21 mouse cellular contexts compared by ENCODE assay signal in the genomic region with DNA sequence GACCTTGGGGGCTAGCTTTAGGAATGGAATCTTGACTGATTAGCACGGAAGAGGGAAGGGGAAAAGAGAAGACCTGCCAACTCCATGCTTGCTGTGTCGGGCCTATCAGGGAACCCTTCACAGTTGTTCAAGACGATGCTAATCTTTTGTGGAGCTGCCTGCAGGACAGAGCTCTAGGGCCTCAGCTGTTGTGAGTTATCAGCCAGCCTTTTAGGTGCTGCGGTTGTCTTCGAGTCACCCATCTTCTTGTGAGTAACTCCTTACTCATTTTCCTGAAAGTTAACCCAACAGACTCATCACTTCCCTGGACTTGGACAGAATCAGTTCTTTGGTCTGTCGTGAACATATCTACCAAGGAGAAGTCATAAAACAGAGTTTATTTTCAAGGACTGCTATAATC.
"Had no signal": no experiment of that assay in that cellular context is flagged by ENCODE, and none has a peak within 500 bp of the region (broad histone marks: within the 10 kb centered on the region; RNA-seq: fewer than 3 reads in every experiment).

No protein-coding gene starts in this region.

- H3K4me1 ChIP-seq: neural tube, embryonic 13.5 days; stomach, embryonic 15.5 days had no signal

- DNase-seq: kidney, adult 8-10 months; kidney, postnatal 10 days; kidney, postnatal 36 days; layer of hippocampus, postnatal 36 days; left cerebral cortex, postnatal 4 days; liver, postnatal 0 days; lung, embryonic 14.5 days; midbrain, embryonic 14.5 days; retina, postnatal 1 day; right cerebral cortex, postnatal 25 days; spleen, adult 18-20 months; thymus, postnatal 25 days had no signal

- H3K27me3 ChIP-seq: kidney, embryonic 15.5 days; limb, embryonic 12.5 days; limb, embryonic 15.5 days; megakaryocyte, embryonic 14.5 days; neural tube, embryonic 13.5 days; stomach, embryonic 15.5 days had no signal

- H3K36me3 ChIP-seq: kidney, embryonic 15.5 days; limb, embryonic 12.5 days; limb, embryonic 15.5 days; neural tube, embryonic 13.5 days; stomach, embryonic 15.5 days had no signal

- H3K4me3 ChIP-seq: kidney, embryonic 15.5 days; limb, embryonic 12.5 days; limb, embryonic 15.5 days; megakaryocyte, embryonic 14.5 days; neural tube, embryonic 13.5 days; stomach, embryonic 15.5 days had no signal

- ATAC-seq: liver, postnatal 0 days; lung, postnatal 0 days had no signal

- H3K27ac ChIP-seq: kidney, embryonic 15.5 days; limb, embryonic 12.5 days; limb, embryonic 15.5 days; liver, embryonic 14.5 days; macrophage; neural tube, embryonic 13.5 days; stomach, embryonic 15.5 days had no signal

- H3K9me3 ChIP-seq: kidney, embryonic 15.5 days; limb, embryonic 12.5 days; limb, embryonic 15.5 days; megakaryocyte, embryonic 14.5 days; neural tube, embryonic 13.5 days; stomach, embryonic 15.5 days had no signal
